Mouse (Mus musculus) right cerebral cortex, postnatal 14 days (tissue): ENCODE measurements around the gene Dpp6.
A peak's percentile ranks its signal among the peaks of the same experiment; 100 is the strongest.

ENCODE experiments used
- DNase-seq: peaks from one replicate; pipeline ENCODE4 v3.0.0; 2022

The Dpp6 gene

DNA sequence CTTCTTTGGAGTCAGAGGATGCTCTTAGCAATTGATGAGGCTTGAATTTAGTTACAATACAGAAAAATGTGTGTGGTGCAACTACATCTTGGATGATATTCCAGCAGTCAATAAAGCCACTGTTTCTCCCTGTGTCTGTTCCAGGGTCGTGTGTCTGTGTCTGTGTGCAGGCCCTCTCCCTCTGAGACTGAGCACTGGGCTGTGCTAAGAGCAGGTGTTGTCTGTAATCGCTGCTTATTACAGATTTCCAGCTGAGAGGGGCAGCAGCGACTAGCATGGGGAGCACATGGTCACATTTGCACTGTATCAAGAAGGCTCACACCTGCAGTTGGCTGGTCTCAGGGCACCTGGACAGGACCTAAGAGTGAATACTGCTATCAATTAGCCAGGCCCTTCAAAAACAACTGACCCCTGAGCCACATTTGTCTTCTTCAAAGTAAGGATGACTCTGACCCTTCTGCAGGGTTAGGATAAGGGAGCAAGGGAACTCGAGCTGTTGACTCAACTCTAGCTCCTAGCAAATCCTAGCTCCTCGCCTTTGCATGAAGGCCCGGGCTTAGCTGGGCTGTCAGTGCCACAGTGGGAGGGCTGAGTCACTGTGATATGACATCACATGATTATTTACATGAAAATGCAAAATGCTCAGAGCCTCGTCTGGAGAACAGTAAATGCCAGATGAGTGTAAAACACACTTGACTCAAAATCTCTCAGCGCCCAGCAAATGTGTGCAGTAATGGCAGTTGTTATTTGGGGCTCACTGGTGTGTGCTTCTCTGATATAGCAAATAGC is 771.2 kb downstream of the Dpp6 start:
- no peak for DNase-seq

DNA sequence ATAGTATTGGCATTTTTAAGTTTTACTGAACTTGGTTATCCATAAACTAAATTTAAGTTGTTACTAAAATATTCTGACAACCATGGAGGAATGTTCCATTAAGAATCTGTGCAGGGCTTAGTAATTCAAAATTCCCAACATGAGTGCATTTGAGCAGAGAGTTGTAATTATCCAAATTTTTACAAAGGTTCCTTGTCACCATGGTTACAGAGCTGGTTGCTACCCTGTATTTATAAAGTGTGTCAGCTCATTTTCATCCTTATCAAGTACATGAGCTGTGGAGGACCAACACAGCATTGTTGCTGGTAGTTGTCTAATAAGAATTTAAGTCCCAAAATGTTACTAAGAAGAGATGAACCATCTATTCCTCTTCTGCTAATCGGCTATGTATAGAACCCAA is 787.1 kb downstream of the Dpp6 start:
- DNase-seq = no peak

DNA sequence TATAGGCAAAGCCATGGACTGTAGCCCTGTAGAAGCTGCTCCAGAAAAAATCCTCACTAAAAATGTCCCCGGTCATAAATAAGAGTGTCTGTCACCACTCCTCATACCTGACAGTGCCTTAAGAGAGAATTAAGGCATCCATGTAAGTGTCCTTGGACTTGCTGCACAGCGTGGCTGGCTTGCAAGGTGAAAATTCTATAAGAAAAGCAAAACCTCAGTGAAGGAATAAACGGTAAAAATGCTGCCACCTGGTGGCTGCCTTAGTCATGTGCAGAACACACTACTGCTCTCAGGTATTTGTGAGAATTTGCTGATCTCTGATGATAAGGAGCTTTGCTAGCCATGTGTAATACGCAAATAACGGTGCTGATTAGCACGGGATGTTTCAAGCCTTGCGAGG is 798.8 kb downstream of the Dpp6 start:
- DNase-seq = peak; percentile 72

DNA sequence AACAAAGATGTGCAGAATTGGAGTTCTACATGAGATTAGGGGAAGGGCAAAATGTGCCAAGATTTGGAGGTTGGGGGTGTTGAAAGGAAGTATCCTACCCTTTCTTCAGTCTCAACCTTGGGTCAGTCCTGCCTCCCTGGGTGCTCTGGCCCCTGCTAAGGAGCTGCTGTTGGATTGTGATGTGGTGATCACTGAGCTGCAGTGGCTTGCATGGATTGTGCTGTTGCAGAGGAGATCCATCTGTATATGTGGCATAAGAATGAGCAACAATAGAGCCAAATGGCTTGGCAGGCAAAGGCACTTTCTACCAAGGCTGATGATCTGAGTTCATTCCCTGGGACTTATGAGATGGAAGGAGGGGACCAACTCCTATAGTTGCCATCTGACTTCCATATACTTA is 804.8 kb downstream of the Dpp6 start:
- DNase-seq = no peak

DNA sequence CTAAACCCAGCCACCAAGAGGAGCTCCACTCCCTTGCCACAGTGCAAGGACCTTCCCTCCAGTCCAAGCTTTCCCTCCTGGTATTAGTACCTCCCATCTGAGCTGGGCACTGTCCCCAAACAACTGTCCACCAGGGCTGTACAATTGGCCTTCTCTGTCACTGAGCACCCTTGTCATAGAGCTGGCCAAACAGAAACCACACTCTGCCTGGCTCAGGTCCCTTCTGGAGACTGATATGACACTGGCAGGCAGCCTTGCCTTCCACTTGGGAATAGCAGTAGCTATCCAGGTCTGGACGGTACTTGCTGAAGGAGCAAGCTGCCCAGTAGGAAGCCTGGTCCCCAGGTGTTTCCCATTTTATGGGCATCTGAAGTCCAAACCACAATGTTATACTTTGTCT is 806.9 kb downstream of the Dpp6 start:
- no peak for DNase-seq

DNA sequence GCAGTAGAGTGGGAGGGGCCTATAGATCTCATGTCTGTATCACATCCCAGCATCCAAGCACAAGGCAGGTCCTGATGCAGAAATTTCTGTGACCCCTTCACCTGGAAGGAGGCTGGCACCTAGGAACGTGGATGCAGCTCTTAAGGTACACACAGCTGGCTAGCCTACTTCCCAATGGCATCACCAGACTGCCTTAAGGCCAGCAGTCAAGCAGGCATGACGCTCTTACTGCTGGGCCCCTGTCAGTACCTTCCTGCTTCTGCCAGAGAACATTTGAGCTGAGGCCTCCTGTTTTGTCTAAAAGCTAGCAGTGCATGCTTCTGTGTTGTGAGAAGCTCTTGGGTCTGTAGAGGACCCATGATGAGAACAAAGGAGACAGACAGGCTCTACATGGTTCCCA is 815.1 kb downstream of the Dpp6 start:
- DNase-seq = no peak

DNA sequence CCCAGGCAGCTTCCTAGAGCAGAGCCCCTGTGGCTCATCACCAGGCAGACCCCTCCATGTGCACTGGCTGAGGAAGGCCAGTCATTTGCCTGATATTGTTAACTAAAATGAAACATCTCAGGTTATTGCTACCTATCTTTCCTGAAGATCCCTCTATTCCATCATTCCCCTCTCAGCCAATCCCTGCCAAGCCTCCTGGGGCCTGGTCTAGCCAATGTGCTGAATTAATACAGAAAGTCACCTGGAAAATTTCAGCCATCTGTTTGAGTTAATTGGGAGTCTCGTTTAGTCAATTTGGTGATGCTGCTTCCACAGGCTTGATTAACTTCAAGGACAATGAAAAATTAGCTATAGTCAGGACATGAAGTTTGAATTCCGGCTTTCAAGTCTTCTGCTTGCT is 818.9 kb downstream of the Dpp6 start:
- no peak for DNase-seq

DNA sequence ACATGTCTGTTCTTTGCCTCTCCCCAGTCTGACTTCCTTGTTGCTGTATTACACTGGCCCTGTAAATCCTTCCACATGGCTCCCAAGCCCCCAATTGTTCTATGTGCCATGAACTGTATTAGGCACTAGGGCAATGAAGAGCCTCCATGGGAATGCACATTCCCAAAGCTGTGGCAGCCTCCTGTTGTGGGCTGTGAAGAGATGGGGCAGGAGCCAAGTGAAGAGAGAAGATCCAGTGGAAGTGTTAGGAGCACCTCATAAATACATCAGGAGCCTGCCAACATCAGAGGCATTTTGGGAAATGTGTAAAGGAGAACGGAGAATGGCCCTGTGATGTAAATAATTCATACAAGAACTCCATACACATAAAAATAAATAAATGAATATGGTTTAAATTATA is 824.9 kb downstream of the Dpp6 start:
- no peak for DNase-seq

DNA sequence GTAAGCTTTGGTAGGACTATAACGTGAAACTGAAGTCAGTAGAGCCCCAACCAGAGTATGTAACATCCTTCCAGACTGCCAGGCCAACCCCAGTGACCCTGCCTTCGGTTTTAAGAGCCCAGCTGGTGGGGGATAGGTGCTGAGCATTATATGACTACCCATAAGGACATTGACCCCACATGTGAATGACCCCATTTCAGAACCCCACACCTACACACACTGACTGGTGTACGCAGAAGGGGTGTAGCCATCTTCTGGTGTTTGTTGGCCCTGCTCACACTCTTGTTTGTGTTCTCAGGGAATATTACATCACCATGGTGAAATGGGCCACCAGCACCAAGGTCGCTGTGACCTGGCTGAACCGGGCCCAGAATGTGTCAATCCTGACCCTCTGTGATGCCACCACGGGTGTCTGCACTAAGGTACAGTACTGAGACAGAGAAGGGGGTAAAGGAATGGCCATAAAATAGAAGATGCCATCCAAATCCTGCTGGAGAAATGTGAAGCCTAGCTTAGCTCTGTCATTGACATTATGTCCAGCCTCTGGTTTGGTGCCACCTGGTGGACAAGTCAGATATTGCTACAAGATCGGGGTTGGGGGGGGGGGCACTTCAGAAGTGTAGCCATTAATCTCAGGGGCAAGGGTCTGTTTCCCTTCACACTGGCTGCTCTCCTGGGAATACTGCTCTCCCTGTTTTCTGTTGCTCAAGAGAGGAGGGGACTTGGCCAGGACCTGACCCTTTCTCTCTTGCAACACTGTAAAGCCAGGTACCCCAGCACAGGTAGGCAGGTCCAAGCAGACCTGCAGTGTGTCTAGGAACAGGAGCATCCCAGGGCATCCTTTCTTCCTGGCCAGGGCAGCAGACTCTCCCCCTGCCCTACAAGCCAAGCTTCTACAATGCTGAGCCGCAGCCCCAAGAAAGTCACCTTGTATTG is 835.1 kb downstream of the Dpp6 start:
- peak; percentile 50 for DNase-seq

DNA sequence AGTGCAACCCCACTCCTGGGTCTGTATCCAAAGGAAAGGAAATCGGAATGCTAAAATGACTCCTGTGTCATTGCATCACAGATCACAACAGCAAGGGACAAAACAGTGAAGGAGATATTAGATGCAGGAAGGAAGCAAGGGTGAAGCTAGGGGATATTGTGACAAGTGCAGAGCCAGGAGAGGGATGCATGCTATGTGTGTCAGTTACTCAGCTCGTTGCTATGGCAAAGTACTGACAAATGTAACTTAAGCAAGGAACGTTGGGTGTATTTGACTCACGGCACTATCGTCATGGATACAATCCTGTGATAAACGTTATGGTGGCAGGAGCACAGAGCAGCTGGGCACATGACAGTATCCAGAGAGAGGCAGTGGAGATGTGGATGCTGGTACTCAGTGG is 839.1 kb downstream of the Dpp6 start:
- DNase-seq = no peak

DNA sequence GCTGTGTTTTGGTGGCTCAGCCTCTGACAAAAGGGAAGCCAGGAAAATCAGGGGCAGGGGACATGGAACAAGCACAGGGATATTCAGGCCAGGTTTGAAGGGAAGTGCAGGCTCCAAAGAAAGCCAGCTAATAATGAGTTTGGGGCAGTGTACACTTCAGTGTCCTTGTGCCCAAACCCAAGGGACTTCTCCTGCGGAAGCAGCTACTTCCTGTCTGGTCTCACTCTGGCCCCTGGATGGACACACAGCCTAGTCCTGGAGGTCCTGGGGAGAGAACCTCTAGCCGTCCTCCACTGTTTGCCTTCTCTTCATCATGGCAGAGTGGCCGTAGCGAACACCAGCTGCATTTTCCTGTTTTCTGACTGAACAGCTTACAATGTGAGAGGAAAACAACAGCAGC is 840.7 kb downstream of the Dpp6 start:
- DNase-seq = no peak

DNA sequence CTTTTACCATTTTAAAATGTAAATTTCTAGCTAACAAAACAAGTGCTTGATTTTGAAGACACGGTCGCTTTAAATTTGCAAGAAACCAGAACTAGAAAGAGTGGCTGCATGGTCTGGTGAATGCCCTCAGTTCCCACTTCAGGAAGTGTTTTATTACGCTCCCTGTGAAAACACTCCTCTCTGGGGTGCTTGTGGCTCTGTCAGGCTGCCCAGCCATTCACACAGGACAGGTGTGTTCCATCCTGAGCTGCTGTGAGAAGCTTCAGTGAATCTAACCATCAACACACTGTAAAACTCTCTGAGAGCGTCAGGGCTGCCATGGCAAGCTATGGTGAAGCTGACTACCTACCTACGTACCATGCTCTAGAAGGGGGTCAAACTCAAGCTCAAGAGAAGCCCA is 841.2 kb downstream of the Dpp6 start:
- DNase-seq = no peak

DNA sequence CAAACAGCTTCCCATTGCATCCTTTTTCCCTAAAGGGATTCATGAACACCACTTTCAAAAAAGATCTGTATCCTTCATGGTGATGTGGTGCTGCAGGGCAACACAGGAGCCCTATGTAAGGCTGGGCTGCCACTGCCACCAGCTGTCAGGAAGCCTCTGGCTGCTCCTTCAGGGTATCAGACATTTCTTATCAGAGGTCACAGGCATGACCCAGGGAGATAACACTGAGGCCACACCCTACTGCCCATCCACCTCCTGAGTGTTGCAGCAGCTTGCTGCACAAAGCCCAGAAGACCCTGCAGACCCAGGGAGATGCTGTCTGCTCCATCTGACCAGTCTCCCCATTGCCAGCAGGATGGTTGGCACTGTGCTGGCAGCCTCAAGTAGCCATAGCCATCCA is 841.6 kb downstream of the Dpp6 start:
- DNase-seq = no peak

DNA sequence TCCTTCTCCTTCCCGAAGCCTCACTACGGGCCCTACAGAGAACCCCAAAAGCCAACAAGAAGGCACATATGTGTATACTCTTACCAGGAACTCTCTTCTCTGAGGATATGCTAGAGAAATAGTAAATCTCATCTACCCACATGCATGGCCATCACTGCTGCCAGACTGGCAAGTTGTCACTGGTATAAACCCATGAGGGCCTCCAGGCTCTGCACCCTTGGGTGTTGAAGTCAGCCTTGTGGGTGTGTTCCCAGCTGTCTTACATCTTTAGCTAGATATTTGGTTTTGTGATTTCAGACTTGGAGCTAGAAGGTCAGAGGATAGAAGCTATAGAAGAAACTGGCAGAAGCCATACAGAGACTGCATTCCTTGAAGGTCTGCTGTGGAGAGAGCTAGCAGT is 842.0 kb downstream of the Dpp6 start:
- DNase-seq = no peak

DNA sequence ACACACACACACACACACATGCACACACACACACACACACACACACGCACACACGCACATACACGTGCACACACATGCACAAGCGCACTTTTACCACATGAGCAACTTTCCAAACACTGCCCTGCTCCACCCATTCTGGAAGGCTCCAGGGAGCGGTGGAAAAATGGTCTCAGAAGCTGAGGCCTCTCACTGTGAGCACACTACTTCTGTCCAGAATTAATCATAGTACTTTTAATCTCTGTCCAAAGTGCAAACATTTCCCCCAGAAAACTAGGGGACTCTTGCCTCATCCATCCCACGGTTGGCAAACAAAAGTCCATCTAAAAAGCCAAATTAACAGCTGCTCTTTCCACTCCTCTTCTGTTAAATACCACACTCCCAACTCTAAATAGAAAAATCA is 842.8 kb downstream of the Dpp6 start:
- no peak for DNase-seq

DNA sequence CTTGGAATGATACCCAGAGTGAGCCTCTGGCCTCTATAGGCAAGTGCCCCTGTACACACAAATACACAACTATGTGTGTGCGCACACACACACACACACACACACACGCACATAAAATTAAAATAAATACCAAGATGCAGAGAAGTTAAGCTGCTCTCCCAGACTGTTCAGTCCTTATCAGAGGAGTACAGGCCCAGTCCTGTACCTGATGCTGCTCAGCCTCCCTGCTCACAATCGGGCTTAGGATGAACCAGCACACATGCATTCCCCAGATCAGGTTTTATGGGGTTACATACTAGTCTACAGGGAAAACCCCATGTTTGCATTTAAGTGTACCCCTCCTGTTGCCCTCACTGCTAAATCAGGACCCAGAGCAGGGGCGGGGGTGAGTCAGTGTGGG is 847.1 kb downstream of the Dpp6 start:
- no peak for DNase-seq

DNA sequence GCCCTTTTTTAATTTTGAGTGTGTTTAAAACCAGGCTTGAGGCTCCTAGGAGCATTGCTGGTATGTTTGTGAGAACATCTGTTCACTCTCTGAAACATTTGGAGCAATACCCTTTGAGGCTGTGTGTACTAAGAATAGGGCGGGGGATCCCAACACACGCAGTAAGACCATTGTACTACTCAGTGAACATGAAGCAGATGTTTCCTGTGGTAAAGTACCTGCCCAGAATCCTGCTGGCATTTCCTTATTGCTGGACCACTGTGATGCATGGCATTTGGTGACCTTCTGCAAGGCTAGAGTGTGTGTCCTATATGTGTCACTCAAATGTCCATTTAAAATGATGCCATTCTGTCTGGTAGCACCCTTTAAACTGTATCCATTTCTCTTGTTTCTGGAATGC is 854.5 kb downstream of the Dpp6 start:
- DNase-seq = no peak

DNA sequence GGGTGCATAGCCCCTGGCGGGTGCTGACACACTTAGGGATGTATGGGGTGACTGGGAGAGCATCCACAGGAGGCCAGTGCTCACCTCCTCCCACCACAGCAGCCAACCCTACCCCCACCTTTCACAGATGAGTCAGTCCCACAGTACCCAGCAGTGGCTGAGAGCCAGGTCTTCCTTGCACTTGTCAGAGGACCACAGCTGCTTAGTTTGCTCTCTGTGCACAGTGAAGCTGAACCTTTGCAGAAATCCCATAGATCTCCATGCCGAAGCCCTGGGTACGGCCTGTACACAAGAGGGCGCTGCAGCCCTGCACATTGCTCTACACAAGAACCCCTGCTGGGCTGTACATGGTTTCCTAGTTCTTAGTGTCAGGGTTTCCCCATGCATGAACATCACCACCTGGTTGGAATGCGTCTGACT is 860.3 kb downstream of the Dpp6 start:
- DNase-seq = peak; percentile 77

DNA sequence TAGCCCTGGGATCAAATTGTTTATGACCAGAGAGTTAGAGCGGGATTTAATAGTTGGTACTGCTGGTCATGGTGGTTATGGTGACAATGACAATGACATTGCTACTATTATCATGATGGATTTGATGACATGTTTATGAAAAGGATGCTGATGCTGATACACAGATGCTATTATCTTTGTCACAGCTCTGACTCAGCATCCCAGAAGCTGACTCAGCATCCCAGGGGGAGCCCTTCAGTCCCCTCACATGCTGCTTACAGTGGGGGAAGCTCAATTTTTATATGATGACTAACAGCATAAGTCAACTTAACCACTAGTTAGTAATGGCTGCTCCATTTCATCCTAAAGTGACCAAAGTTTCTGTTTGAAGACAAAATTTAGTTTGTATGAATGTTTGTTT is 862.1 kb downstream of the Dpp6 start:
- DNase-seq = no peak

DNA sequence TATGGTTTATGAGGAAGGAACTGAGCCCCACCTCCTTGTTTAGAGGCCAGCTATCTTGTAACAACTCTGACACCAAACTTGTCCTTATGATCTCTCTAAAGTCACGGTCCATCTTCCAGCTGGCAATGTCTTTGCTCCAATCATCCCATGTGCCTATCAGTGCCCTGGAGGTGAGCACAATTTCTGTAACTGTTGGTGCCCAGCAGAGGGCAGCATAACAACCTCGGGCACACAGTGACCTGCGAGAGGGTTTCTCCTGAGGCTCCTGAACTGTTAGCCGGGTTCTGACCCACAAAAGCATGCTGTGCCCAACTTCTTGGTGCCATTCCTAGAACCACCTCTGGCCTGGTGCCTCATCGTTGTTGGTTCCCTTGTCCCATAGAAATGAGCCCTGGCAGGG is 863.5 kb downstream of the Dpp6 start:
- no peak for DNase-seq

DNA sequence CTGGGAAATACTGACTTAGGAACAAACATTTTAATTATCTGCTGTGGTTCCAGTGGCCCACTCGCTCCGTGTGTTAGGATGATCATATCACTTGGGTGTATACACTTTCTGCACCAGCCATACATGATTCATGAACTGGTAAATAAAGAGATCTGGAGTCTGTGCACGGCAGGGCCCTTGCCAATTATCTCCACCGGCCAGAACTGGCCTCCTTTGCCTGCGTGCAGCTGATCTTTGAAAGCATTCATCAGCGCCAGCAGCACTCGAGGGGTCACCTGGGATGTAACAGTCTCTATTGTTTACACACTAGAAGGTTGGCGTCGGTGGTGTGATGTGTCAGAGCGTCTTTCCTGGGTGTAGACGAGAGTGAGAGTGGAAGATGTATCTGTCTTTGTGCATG is 868.2 kb downstream of the Dpp6 start:
- DNase-seq = no peak

DNA sequence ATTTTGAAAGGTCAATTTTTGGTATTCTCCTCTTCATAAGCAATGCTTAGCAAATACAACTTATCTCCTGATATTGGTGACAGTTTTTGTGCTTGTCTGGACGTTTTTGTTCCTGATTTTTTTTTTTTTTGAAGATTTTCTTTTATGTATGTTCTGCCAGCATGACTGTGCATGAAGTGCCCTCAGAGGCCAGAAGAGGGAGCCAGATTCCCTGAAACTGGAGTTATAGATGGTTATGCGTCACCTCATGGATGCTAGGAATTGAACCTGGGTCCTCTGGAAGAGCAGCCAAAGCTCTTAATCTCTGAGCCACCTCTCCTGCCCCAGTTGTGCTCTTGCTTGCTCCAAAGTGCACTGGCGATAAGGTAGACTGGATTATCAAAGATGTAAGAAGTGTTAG is 868.9 kb downstream of the Dpp6 start:
- DNase-seq = no peak

DNA sequence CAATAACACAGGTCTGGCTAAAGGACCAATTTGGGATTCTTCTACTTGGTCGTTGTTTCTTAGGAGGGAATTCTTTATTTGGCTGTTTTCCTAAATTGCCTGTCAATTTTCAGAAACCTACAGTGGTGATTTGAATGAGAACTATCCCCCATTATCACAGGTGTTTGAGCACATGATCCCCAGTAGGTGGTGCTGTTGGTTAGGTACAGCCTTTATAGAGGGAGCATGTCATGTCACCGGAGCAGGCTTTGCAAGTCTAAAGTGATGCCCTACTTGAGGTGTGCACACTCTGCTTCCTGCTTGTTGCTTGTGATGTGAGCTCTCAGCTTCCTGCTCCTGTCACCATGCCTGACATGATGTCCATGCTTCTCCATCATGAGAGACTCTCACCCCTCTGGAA is 870.3 kb downstream of the Dpp6 start:
- DNase-seq = no peak

DNA sequence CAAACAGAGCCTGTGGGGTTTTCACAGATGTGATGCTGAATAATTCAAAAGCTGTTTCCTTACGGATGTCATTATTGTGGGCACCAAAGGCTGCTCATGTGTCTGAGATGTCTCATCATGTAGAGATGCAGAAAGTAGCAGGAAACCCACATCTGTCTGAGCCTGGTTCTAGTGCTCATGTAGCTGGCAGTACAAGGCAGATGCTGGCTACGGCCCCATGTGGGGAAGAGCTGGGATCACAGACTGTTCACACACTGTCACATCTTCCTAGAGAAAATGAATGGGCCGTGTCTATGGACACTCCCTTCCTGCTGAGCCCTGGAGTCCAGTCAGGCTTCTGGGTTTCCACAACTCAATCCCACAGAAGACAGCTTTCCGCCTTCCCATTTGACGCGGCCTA is 885.5 kb downstream of the Dpp6 start:
- no peak for DNase-seq
